Mouse (Mus musculus) liver, embryonic 14.5 days (tissue): Measurements from ENCODE around the gene Tbce. TPM values are rescaled to one million over a fixed set of nuclear protein-coding genes. Genes with fewer than 3 reads are reported as not detected.

ENCODE experiments used
- ATAC-seq: fragments of 200-750 bp; cut with Nextera tagmentation; 2 replicates; pipeline ENCODE4 v1.8.0; 2017; ENCODE audit warnings: moderate number of reproducible peaks, mild to moderate bottlenecking, moderate library complexity; ENCODE audit not compliant: insufficient read depth
- DNase-seq, 3 experiments: peaks; one replicate each; pipeline ENCODE4 v3.0.0-alpha.2; 2012 to 2013; ENCODE audit warnings: low read depth in 3 of 3, low spot score in 3 of 3
- H3K27ac ChIP-seq: fragments of 300-500 bp; sonication (generic); 2 replicates; pipeline ENCODE4 v1.5.1; 2014; ENCODE audit warnings: moderate library complexity, mild to moderate bottlenecking, control low read depth, inconsistent platforms
- H3K27me3 ChIP-seq: fragments of 300-500 bp; sonication (generic); 2 replicates; pipeline ENCODE4 v1.6.1; 2014; ENCODE audit warnings: mild to moderate bottlenecking, low read length, moderate library complexity; ENCODE audit not compliant: control insufficient read depth, insufficient read depth
- H3K36me3 ChIP-seq: fragments of 300-500 bp; sonication (generic); replicated peaks from 2 replicates; pipeline ENCODE4 v1.6.1; 2014; ENCODE audit warnings: low read depth; ENCODE audit not compliant: control insufficient read depth, insufficient read depth
- H3K4me1 ChIP-seq, 2 experiments: fragments of 200-500 bp in 1 of 2; fragments of 300-500 bp in 1 of 2; sonication (generic) in 1 of 2; replicated peaks; 2 replicates each; pipeline ENCODE4 v1.6.1; 2012 to 2014; ENCODE audit warnings: antibody characterized with exemption in 1 of 2, inconsistent platforms in 1 of 2, low read length in 1 of 2; ENCODE audit not compliant: control insufficient read depth in 2 of 2, insufficient read depth in 2 of 2
- H3K4me2 ChIP-seq: fragments of 300-500 bp; sonication (generic); 2 replicates; pipeline ENCODE4 v1.6.1; 2014; ENCODE audit warnings: low read depth, mild to moderate bottlenecking, control low read depth, moderate library complexity
- H3K4me3 ChIP-seq, 2 experiments: fragments of 200-500 bp in 1 of 2; fragments of 300-500 bp in 1 of 2; sonication (generic) in 1 of 2; 2 replicates each; pipeline ENCODE4 v1.5.1; 2012 to 2014; ENCODE audit warnings: low read depth in 2 of 2, low read length in 2 of 2, mild to moderate bottlenecking in 2 of 2, control low read depth in 1 of 2, inconsistent platforms in 1 of 2, moderate library complexity in 1 of 2; ENCODE audit not compliant: insufficient read depth in 1 of 2
- H3K9ac ChIP-seq: fragments of 300-500 bp; sonication (generic); replicated peaks from 2 replicates; pipeline ENCODE4 v1.6.1; 2014; ENCODE audit warnings: mild to moderate bottlenecking, control low read depth, moderate library complexity
- H3K9me3 ChIP-seq: fragments of 300-500 bp; sonication (generic); 2 replicates; pipeline ENCODE4 v1.6.1; 2016; ENCODE audit warnings: low read length, mixed read lengths; ENCODE audit not compliant: control insufficient read depth
- CTCF ChIP-seq: IDR thresholded peaks from 2 replicates; pipeline ENCODE4 v1.5.1; 2016; ENCODE audit warnings: antibody characterized with exemption, low read depth, control low read depth
- EP300 ChIP-seq: IDR thresholded peaks from 2 replicates; pipeline ENCODE4 v1.6.1; 2016; ENCODE audit warnings: antibody characterized with exemption, low read depth
- WGBS: fragments of 180-500 bp; shearing (Covaris S2); extraction: QIAGEN DNeasy Blood & Tissue Kit; methylation state at CpG from one replicate; pipeline ENCODE4 v1.1.7; 2014; ENCODE audit not compliant: insufficient replicate concordance; 5-methylcytosine and 5-hydroxymethylcytosine counted together
- polyA plus RNA-seq, 2 experiments: library from polyadenylated mRNA; depleted of rRNA in 1 of 2; stranded (reverse) in 1 of 2; unstranded in 1 of 2; fragments of >200 nt; fragmentation: Nextera tagmentation in 1 of 2; extraction: Ambion mirVana in 1 of 2; gene quantifications; 2 replicates each; pipeline versions ENCODE4 v1.2.1 to v1.2.3; 2012 to 2014

Tbce gene
- polyA plus RNA-seq, 2 experiments = 27.5 to 34.6 TPM

DNA sequence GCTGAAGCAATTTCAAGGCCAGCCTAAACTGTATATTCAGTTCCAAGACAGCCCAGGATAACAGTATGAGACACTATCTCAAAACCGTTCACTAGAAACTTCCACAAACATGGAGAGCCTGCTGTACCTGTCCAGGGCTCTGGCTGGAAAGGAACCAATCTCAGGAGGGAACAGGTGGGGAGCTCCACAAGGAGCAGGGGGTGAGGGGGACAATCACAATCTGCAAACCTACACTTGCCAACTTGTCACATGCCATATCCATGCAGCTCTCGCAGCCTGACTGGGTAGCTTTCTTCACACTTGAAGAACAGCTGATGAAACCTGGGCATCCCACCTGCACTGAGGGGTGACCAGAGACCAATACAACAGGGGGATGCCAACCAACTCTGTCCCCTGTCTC is 25.4 kb downstream of the Tbce start:
- H3K27ac ChIP-seq = no peak overlapping the region
- 85% methylated on average over 2 of the region's 2 CpGs for whole genome bisulfite sequencing
- H3K27me3 ChIP-seq = no peaks in the 10 kb centered on the region
- ATAC-seq (no peak), DNase-seq (no peak)
- H3K4me1 ChIP-seq = peaks cover 14 to 19% of the 10 kb centered on the region in 2 experiments
- no peak overlapping the region for H3K4me3 ChIP-seq
- TF ChIP-seq EP300 = no peak
- TF ChIP-seq CTCF = no peak
- H3K4me2 ChIP-seq = no peak overlapping the region
- H3K9ac ChIP-seq = no peak overlapping the region
- no peaks in the 10 kb centered on the region for H3K9me3 ChIP-seq
- H3K36me3 ChIP-seq = peaks cover 32% of the 10 kb centered on the region

DNA sequence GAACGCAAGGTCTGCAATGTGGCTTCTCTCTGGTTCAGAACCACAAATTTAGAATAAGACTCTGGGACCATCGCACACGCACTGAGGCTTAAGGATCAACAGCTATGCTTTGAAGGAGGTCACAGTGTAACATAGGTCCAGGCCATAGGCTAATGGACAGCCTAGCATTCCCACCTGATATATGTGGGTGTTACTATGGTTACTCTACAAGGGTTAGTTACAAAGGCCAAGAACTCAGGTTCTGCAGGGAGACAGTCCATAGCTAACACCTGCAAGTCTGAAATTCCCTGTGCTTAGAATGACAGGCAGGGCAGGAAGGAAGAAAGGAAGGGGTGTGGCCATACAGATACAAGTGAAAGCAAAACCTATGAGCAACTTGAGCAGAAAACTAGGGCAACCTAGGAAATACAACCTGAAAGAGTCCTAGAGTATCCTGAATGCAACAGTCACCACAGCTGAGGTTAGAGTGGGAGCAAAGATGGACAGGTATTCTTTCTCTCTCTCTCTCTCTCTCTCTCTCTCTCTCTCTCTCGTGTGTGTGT is 27.9 kb downstream of the Tbce start:
- 82% methylated on average over 4 of the region's 4 CpGs for WGBS
- ATAC-seq (no peak), DNase-seq (no peak)
- peaks cover 36% of the 10 kb centered on the region for H3K36me3 ChIP-seq
- no peak overlapping the region for H3K9ac ChIP-seq
- TF ChIP-seq CTCF (no peak), EP300 (no peak)
- H3K9me3 ChIP-seq = no peaks in the 10 kb centered on the region
- no peak overlapping the region for H3K4me3 ChIP-seq
- no peaks in the 10 kb centered on the region for H3K27me3 ChIP-seq
- H3K4me2 ChIP-seq = no peak overlapping the region
- H3K4me1 ChIP-seq = peaks cover 0 to 6% of the 10 kb centered on the region in 2 experiments; a peak in 1 of 4 replicates
- no peak overlapping the region for H3K27ac ChIP-seq

DNA sequence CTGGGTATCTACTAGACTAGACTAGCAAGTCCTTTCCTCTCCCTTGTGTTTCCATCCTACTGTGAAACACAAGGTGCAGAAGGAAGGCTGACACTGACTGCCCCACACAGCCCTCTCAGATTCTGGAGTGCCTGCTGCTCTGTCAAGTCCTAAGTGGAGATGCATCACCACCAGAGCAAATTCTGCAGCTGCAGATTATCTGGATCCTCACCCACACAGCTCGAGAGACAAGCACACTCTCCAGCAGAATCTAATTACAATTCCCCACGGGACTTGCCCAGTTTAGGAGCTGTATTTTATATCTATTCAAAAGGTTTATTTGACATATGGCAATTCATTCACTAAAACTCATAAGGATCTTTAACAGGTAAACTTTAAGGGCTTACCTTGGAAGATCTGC is 33.4 kb downstream of the Tbce start:
- Histone ChIP-seq H3K4me2 (no peak overlapping the region), H3K4me1 (0 out of 4 replicates have a peak, but pooled peaks cover 0 to 1% of the 10 kb centered on the region in 2 experiments)

DNA sequence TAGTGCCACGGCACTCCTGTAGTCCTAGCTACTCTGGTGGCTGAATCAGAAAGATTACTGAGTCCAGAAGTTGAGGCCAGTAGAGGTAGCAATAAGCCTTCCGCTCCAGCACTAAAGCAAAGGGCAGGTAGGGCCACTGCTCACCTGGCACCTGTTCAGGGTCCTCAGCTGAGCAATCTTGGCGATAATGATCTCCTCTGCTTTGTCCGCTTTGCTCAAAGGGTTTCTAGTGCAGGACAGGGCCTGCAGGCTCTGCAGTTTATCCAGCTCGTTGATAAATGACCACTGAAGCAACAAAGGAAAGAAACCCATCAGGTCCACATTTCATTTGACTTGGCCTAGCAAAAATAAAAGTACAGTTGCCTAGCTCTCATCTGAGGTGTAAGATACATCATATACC is 34.4 kb downstream of the Tbce start:
- TF ChIP-seq CTCF (no peak), EP300 (no peak)
- Histone ChIP-seq H3K27ac (no peak overlapping the region), H3K36me3 (peaks cover 58% of the 10 kb centered on the region), H3K9me3 (no peaks in the 10 kb centered on the region), H3K4me2 (no peak overlapping the region), H3K4me1 (no peaks in the 10 kb centered on the region), H3K4me3 (no peak overlapping the region), H3K9ac (no peak overlapping the region), H3K27me3 (no peaks in the 10 kb centered on the region)
- ATAC-seq (no peak), DNase-seq (no peak)
- WGBS = 83% methylated on average over 5 of the region's 5 CpGs

More for the DNA sequence above, 33.4 kb downstream of the Tbce start:
- no peak overlapping the region for H3K4me3 ChIP-seq
- DNase-seq (no peak), ATAC-seq (no peak)
- H3K27me3 ChIP-seq = no peaks in the 10 kb centered on the region
- no peak overlapping the region for H3K9ac ChIP-seq
- H3K36me3 ChIP-seq = peaks cover 49% of the 10 kb centered on the region
- 49% methylated on average over 2 of the region's 2 CpGs for WGBS
- no peak overlapping the region for H3K27ac ChIP-seq
- no peak for TF ChIP-seq EP300
- no peak for TF ChIP-seq CTCF
- no peaks in the 10 kb centered on the region for H3K9me3 ChIP-seq

DNA sequence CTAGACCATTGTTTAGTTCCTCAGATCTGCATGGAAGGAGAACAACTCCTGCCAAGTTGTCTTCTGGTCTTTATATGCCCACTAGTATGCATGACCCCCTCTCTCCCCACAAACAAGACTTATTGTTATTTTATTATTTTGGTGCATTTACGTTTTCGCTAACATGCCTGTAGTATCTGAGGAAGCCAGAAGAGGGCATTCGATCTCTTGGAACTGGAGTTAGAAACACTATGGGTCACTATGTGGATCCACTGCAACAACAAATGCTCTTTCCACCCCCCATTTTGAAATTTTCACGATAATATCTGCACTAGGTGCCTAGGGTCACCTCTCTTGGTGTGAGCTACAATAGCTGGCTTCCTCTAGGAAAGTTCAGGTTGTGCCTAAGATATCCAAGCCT is 35.4 kb downstream of the Tbce start:
- TF ChIP-seq EP300 (no peak), CTCF (peak; percentile 43)
- no peak overlapping the region for H3K27ac ChIP-seq
- H3K4me3 ChIP-seq = no peak overlapping the region
- ATAC-seq (no peak), DNase-seq (no peak)
- H3K9ac ChIP-seq = no peak overlapping the region
- no peaks in the 10 kb centered on the region for H3K4me1 ChIP-seq
- no peak overlapping the region for H3K4me2 ChIP-seq
- H3K9me3 ChIP-seq = no peaks in the 10 kb centered on the region
- no peaks in the 10 kb centered on the region for H3K27me3 ChIP-seq
- peaks cover 60% of the 10 kb centered on the region for H3K36me3 ChIP-seq
- WGBS = 68% methylated on average over 4 of the region's 4 CpGs
